8 mouse cellular contexts compared by ENCODE assay signal in genomic region chr1:162313451-162314276, GRCm38 (mm10).
DNase-seq lines count a peak whose midpoint lies in the region; ATAC-seq lines count a peak whose summit lies in the region.

No protein-coding gene starts in this region.

- peak overlapping the region; percentile 41; the same call in 1 of the 2 replicates for H3K9ac ChIP-seq in hindbrain, embryonic 16.5 days (ENCODE audit: low read depth, low read length)
- H3K9ac ChIP-seq in limb, embryonic 12.5 days (replicated peaks) = peak overlapping the region; percentile 44; the same call in 1 of the 2 replicates

- DNase-seq in frontal cortex, postnatal 10 days (ENCODE audit: low spot score in 2 of 2) = no peak
- DNase-seq in MN1 (ENCODE audit: low spot score) = peak; percentile 73
- peak; percentile 31 for DNase-seq in forebrain, embryonic 10.5 days (ENCODE audit: extremely low spot score, low spot score)
- DNase-seq in spleen, postnatal 4 days (ENCODE audit: low spot score in 2 of 2) = no peak

- H3K4me2 ChIP-seq in hindbrain, embryonic 16.5 days (ENCODE audit: low read length) = peak overlapping the region; percentile 30
- H3K4me2 ChIP-seq in limb, embryonic 12.5 days = peak overlapping the region; percentile 13; the same call in 1 of the 2 replicates

- WGBS in forebrain, embryonic 10.5 days = 47% methylated on average over 11 of the region's 11 CpGs
- WGBS in hindbrain, embryonic 16.5 days = 33% methylated on average over 11 of the region's 11 CpGs
- 33% methylated on average over 11 of the region's 11 CpGs for WGBS in limb, embryonic 12.5 days

- no peaks in the 10 kb centered on the region for H3K9me3 ChIP-seq in forebrain, embryonic 10.5 days
- no peaks in the 10 kb centered on the region for H3K9me3 ChIP-seq in hindbrain, embryonic 16.5 days (ENCODE audit: control insufficient read depth, low read length)
- H3K9me3 ChIP-seq in limb, embryonic 12.5 days = no peaks in the 10 kb centered on the region

- H3K36me3 ChIP-seq in forebrain, embryonic 10.5 days (replicated peaks) = no peaks in the 10 kb centered on the region
- 0 out of 2 replicates have a peak, but pooled peaks cover 3% of the 10 kb centered on the region for H3K36me3 ChIP-seq in hindbrain, embryonic 16.5 days (ENCODE audit: control insufficient read depth, insufficient read depth, low read length)
- H3K36me3 ChIP-seq in limb, embryonic 12.5 days = no peaks in the 10 kb centered on the region

- no peak overlapping the region for H3K4me3 ChIP-seq in forebrain, embryonic 10.5 days
- no peak overlapping the region for H3K4me3 ChIP-seq in hindbrain, embryonic 16.5 days (ENCODE audit: low read length)
- H3K4me3 ChIP-seq in limb, embryonic 12.5 days (replicated peaks) = no peak overlapping the region

- no peaks in the 10 kb centered on the region for H3K27me3 ChIP-seq in forebrain, embryonic 10.5 days (ENCODE audit: poor library complexity, severe bottlenecking)
- no peaks in the 10 kb centered on the region for H3K27me3 ChIP-seq in hindbrain, embryonic 16.5 days (replicated peaks; ENCODE audit: control insufficient read depth, insufficient read depth, low read length)
- H3K27me3 ChIP-seq in limb, embryonic 12.5 days = no peaks in the 10 kb centered on the region

- H3K27ac ChIP-seq in forebrain, embryonic 10.5 days = peak overlapping the region; percentile 73
- H3K27ac ChIP-seq in hindbrain, embryonic 16.5 days (ENCODE audit: low read depth, low read length) = no peak overlapping the region
- peak overlapping the region; percentile 86 for H3K27ac ChIP-seq in limb, embryonic 12.5 days

- ATAC-seq in frontal cortex, adult (ENCODE audit: low TSS enrichment) = peak; percentile 86
- ATAC-seq in hindbrain, embryonic 16.5 days = peak; percentile 93
- peak; percentile 78 for ATAC-seq in limb, embryonic 12.5 days (ENCODE audit: insufficient number of reproducible peaks, insufficient read depth, low FRiP score, low TSS enrichment, low read depth)
- 0 out of 2 replicates have a peak, but pooled peaks have one; percentile 68 for ATAC-seq in monocyte, adult 5-6 weeks (replicated peaks; ENCODE audit: insufficient number of reproducible peaks, low FRiP score, low TSS enrichment, poor library complexity, severe bottlenecking)

- H3K4me1 ChIP-seq in forebrain, embryonic 10.5 days = peaks cover 11% of the 10 kb centered on the region
- no peaks in the 10 kb centered on the region for H3K4me1 ChIP-seq in hindbrain, embryonic 16.5 days (ENCODE audit: control insufficient read depth, insufficient read depth, low read depth, low read length)
- peaks cover 31% of the 10 kb centered on the region for H3K4me1 ChIP-seq in limb, embryonic 12.5 days (replicated peaks)

Comparison
In these comparisons a context has a peak if more than half of its experiments do, and no peak if none do; other contexts are left out.
1. DNase-seq: peak in MN1 (single experiment) and forebrain, embryonic 10.5 days (single experiment); none in frontal cortex, postnatal 10 days (0 of 2) and spleen, postnatal 4 days (0 of 2).
2. Peak in every context shown above with its lines, with median percentiles within 50 percentile points of each other: ATAC-seq.